Mouse (Mus musculus) urinary bladder, postnatal 4 days (tissue): ENCODE measurements around the gene Lgi2.

Source experiments
- DNase-seq, 2 experiments: peaks; one replicate each; pipeline ENCODE4 v3.0.0; 2021 to 2022; ENCODE audit warnings: low spot score in 2 of 2

The Lgi2 gene

DNA sequence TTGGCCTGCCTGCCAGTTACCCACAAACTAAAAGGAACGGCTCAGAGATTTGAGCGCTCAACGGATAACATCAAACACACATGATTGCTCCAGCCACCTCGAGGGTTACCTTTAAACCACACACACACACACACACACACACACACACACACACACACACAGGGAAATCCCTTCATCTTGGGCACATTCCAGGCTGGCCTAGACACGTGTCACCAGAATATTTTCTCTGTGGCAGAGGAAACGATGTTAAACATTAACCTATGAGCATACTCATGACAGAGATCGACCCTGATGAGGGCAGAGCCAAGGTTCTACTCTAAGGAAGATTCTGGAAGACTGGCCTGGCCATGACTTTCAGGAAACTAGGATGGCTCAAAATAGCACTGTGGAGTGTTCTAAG lies 29.2 kb downstream of the Lgi2 start:
- DNase-seq = no peak

DNA sequence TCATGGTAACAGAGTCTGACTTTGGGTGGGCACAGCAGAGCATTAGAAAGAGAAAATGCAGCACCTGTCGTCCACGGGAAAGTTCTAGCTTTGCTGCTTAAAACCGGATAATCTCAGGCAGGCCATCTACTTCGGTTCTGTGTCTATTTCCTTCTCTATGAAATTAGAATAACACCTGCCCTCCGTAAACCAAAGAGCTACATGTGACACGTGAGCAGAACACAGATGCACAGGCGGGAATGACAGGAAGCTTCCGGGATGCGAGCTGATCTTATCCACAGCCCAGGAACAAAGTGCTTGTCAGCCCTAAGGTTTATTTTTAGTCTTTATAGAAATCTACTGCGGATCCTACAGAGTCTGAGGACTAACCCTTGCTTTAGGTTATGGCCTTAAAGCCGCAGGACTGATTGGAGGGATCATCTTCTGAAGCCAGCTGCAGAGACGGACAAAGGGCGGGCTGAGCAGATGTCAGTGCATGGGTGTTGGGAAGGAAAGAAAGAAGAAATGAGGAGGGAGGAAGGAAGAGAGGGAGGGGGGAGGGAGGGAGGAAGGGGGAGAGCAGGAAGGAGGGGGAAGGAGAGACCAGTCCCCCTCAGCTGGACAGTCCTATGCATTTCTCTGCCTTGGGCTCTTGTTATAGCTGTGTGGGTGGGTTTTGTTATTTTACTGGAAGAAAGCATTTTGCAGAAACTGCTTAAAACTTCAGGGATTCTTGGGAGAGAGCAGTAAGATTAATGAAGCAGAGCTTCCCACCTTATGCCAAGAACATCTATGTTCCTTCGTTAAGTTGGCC lies 31.3 kb downstream of the Lgi2 start:
- no peak for DNase-seq

DNA sequence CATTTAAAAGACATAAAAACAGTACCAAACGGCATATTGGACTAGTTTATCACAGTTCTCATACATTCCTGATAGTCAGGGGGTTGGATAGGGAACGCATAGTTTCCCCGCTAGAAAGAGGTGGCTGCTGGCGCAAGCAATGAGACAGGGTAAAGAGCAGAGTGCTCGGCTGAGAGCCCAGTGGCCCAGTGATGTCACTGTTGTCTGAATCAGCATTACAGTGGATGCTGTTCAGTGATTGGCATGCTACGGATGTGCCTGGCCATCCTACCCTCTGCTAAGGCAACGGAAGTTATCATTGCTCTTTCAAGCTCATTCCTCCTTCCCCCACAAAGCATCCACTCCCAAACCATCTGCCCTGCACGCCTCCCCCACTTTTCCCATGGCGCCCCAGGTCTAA lies 32.6 kb downstream of the Lgi2 start:
- no peak for DNase-seq

DNA sequence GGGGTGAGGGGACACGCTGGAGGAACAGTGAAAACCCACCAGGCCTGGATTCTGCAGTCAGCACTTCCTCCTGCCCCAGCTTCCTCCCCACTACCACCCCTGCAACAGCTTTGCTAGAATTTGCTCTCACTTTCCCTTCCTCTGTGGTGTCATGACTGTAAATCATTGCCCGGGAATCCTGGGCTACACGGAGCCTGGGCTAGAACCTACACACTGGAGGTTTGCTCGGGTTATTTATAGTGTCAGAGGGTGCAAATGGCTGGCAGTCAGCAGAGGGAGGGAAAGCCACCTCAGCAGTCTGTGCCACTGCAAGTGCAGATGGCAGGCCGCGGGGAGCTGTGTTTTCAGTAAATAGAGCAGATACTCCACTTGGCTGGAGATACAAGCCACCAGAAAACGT lies 37.7 kb downstream of the Lgi2 start:
- no peak for DNase-seq

DNA sequence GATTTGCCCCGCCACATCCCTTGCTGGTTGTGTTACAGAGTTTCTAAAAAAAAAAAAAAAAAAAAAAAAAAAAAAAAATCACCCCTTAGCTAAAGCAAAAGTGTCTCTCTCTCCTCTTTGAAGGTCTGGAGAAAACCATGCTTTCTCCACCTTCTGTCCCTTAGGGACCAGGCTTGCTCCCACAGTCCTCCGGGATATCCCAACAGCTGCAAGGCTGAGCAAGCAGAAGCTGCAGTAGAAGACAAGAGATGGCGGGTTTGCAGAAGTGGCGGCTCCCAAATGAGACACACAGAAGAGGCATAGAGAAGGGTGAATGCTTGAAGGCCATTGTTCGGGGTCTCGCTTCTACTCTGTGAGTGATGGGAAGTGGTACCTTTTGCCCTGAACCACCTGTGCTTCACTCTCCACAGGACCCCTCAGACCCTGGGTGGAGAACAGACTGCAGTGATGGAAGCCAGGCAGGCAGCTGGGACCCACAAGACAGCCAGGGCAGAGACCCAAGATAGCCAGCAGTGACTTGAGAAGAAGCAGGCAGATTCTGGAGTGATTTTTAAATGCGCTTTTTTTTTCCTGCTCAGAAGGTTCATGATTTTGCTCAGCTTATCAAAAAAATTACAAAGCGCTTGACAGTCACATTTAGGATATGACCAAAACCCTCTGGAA lies 39.8 kb downstream of the Lgi2 start:
- no peak for DNase-seq

DNA sequence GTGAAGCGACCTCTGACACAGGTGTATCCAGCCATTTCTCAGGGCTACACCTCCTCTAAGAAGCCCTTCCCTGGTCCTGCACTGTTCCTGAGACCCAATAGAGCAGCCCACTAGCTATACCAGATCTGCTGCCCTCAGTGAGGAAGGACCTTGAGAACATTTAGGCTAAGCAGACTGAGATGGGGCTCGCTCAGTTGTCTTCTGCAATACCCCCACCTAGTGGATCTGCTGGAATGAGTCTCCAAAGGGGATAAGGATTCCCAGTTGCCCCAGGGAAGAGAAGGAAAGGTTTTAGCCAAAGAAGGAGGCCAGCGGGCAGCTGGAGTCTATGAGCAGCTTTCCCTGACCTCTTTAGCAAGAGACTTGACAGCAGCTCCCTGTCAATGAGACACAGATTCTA lies 42.1 kb downstream of the Lgi2 start:
- DNase-seq = no peak

DNA sequence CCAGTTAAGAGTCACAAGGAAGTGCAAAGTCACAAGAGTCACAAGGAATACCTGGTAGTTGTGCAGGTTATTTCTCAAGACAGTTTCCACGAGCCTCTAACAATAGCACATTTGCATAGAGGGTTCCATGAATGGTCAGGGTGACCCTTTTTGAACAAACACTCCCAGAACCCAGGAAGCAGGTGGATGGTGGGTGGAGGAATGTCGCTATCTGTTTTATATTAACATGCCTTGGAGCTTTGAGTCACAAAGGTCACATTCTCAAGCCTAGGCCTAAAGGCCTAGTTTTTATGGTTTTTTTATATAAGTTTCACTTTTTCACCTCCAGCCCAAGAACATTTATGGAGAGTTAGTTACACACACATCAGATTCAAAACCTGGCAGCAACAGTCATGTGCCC lies 46.3 kb downstream of the Lgi2 start:
- DNase-seq = no peak

DNA sequence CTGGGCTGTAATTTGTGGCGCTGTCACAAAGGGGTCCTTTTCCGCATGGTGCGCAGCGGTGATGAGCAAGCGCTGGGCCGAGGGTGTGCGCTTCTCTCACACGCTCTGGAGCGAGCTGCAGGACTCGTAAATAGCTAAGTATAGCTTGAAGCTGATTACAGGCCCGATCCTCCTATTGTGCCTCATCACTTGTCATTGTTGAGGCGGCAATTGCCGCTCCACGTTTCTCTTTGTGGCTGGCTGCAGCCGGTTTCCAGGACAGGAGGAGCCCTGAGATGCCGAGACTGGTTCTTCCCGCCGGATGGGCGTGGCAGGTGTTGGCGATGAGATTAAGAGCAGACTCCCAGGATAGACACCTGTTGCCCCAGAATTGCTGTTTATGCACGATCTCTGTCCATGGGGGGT lies 50.2 kb downstream of the Lgi2 start:
- DNase-seq = no peak

DNA sequence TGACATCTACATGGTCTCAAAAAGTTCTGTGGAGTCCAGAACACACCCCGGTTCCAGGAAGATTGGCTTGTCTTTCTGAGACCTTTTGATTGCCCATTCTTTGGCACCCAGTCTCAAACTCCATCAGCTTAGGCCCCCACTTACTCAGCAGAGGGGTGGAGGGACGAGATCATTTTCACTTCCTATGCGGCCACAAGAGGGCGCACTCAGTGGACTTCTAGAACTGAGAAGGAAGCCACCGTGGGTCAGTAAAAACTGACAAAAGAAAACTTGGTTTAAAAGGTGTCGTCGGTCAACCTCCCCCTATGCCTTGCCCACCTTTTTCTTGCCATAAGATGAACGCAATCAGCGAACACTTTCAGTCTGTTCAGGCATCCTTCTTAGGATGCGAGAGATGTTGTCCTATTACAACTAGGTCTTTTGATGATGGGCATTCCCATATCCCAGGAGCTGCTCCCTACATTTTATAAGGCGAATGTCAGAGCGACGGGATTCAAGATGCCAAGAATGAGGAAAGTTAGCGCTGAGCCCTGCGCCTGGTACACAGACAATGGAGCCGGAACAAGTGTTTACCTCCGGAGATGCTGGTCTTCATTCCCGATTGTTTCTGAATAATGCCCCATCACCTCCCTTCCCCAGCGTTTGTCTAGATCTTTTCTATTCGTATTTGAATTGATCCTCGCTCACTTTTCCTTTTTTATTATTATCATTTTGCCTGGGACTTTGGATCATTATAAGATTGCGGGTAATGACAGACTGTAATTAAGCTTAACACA lies 50.8 kb downstream of the Lgi2 start:
- peak; percentile 44 to 78 for DNase-seq

DNA sequence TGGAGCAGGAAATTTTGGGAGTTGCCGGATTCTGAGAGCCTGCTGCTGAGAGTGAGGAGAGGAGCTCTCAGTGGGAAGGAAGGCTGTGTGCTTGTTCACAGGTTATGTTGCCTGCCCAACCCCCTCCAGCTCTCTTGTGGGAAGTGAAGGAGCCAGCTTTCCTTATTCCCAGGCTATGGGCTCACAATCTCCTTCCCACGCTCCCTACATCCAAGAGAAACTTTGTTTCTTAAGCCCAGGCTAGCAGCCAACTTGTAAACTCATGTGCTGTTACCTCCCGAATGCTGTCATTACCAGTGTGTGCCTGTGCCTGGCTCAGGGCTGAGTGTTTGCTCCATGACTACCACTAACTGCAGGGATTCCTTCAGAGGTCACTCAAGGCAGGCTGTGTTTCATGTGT lies 55.2 kb downstream of the Lgi2 start:
- DNase-seq = no peak

DNA sequence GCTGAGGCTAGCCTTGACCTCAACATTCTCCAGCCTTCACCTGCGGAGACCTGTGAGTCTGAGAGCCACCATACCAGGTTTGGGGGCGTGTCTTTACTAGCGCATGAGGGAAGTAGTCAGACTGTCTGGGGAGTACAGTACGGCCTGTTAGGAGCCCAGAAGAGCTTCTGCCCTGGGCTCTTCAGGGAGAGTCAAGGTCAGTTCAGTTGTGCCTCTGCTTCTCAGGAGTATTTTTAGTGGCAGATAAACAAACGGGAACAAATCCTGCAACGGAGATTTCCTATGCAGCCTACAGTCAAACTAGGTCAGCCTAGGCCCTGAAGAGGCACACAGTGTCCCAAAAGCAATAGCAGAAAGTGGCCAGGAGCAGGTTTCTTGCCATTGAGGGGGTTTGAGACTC lies 56.8 kb downstream of the Lgi2 start:
- no peak for DNase-seq

DNA sequence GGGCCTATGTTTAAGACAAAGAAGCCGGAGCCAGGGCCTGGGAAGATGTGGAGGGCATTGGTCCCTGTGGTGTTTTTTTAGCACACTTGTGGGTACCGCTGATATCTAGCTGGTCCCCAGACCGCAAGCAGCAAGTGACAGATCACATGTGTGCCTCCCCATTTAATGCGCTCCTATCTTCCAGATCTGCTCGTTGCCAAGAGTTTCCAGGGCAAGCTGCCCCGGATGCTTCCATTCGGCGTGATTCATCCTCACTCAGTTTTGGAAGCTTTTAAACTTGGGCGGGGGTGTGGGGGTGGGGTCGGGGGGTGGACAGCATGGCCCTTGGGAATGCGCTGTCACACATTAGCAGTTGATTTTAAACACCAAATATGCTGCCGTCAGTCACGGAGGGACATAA lies 61.6 kb downstream of the Lgi2 start:
- DNase-seq = no peak

DNA sequence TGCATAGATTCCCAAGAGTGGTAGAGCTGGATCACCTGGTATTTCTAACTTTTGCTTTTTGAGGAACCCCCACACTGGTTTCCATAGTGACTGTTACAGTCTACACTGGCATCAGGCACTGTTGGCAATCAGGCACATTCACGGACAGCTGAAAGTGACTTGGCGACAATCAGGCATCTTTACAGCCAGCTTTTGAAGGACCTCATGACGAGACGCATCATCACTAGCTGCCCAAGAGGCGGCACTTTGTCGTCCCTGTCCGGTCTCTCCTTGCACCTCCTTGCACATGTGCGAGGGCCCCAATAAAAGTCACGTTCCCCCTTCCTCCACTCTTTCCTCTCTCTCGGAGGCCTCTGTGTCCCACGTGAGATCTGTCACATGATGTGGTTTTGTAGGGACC lies 62.1 kb downstream of the Lgi2 start:
- DNase-seq = no peak

DNA sequence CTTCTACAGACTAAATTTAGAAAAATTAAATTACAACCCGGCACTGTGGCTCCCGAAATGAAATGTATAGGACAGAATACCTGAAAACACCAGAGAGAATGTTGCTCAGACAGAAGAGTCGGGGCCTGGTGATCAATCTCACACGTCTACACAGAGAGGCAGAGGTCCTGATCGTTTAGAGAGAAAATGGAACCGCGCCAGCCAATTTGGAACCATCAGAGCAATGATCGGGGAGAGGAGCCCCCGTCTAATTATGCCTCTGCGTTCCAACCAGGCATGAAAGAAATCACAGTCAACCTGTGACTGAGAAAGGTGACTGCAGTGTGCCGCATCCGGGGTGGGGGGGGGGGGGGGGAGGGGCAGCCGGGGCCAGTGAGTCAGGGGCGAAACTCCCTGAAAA lies 70.6 kb downstream of the Lgi2 start:
- DNase-seq = no peak

DNA sequence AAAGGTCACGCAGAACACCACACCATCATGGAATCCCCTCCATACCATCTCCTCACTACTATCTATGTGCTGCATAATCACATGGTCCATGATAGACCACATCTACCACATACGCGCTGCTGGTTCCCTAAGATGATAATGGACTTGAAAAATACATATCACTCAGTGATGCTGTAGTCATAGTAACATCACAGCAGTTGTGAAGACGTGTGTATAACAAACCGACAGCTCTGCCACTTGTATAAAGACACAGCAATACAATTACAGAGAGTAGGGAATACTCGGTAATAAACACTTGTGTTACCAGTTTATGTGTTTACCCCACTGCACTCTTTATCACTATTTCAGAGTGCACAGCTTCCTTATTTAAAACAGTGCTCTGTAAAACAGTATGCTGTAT lies 74.8 kb downstream of the Lgi2 start:
- DNase-seq = no peak

DNA sequence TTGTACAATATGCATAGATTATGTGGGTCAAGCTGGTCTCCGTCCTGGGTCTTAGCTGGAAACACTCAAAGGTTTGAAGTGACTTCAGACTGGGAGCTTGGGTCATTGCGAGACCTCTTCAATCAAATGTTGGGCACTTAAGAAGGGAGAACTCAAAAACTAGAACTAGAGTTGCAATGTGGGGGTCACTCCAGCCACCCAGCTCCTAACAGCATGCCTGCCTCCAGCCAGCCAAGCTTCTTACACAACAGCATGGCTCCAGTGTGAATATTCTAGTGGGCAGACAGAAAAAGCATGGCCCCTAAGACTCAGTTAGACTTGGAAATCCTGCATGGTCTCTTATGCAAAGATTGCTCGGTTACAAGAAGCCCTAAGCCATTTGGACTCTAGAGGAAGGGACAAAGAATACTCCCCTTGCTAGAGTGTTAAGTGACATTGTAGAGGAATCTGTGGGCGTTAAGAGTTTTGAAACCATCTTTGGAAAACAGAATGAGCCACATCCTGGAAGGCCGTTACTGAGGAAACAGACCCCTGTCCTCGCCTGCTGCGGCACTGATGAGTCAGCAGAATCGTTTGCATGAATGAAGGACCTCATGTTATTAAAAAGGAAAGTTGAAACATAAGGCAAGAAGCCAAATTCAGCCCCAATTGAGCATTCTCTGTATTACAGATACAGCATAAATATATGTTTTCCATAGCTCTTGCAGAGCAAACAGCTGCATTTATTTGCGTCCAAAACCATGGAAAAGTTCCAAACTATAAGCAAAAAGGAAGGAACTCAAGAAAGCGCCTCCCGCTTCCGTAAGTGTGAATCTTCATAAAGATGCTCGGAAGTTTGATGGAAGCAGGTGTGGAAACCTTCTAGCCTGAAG lies 78.5 kb downstream of the Lgi2 start:
- DNase-seq = no peak
